Mouse (Mus musculus) embryo, embryonic 10 days (tissue): ENCODE measurements around the gene Vmn1r28.
"Not testable (repeated sequence)": the region's sequence is repeated elsewhere in the genome, so short reads cannot be mapped to it uniquely, and the experiment has no call there.

Experiments used
- DNase-seq: peaks from one replicate; pipeline ENCODE4 v3.0.0-alpha.2; 2015; ENCODE audit warnings: low spot score

Gene Vmn1r28

DNA sequence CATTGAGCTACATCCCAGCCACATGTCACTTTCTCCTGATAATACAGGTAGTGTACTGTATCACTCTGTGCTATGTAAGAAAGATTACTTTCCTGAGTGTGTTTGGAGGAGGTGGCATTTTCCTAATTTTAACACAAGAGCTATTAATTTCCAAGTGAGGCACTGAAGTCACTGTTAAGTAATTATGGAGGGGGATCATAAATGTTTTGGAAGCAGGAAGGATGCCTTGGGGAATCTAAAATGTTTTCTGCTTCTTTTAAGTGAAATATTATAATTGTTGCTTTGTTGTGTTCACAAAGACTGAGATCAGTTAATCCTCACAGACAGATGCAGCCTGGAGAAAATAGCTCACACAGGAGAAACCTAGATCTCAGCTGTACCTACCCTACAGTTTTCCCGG lies at the start of gene Vmn1r28:
TSS of gene Vmn1r28 (plus strand) at position 301 of the 400 bp plus-strand sequence.
- DNase-seq, result no peak

- DNase-seq, result no peak
Observed at GRCm38 (mm10) chr6:58216119-58216518, 45.7 kb upstream of the Vmn1r28 start.

DNA sequence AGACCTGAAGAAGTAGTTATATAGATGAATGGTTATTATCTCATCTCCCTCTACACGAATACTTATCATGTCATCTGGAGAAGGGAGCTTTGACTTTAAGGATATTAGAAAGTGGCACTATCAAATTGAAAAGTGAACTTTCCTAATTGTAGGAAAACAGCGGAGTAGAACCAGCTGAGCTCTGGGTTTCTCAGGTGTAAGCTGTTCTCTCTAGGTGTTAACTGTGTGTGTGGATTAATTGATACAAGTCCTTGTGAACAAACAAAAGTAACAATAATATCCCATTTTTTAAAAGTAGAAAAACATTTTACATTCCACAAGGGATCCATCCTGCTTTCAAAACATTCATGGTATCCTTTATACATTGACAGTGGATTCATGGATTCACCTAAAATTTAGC lies 43.1 kb upstream of the Vmn1r28 start, which contains the start of gene Vmn1r27:
TSS of gene Vmn1r27 (minus strand) at position 101 of the 400 bp plus-strand sequence.
- no peak for DNase-seq

DNA sequence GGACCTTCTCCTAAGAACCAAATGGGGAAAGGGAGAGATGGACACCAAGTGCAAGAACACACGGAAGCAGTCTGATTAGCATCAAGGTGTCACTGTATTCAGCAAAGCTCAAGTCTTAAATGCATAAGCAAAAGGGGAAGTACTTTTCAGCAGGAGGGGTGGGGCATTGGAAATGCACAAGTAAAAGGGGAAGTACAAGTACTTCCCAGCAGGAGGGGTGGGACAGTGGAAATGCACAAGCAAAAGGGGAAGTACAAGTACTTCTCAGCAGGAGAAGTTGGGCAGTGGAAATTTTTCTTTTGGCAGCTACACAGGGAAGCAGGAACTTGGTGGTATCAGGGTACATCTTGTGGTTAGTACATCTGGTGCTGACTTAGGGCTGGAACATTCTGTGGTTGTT lies 17.8 kb downstream of the Vmn1r28 start:
- not testable (repeated sequence) for DNase-seq

DNA sequence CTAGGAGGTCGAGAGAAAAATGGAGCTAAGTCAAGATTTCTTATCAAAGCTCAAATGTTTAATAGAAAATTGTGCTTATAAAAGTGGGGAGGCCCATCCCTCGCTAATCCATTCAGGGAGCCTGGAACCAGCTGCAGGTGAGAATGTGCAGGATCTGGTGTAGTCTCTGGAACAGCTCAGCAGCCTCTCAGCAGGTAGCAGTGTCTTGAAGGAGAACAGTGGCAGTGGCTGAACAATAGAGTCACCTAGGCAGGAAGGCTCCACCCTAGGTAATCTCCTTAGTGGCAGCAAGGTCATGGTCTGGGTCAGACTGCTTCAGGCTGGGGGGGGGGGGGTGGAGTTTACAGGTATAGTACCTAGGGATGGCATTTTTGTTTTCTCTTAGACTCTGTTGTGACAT lies 30.4 kb downstream of the Vmn1r28 start:
- DNase-seq, result no peak

- not testable (repeated sequence) for DNase-seq
Observed at GRCm38 (mm10) chr6:58298511-58298910, 36.7 kb downstream of the Vmn1r28 start.

DNA sequence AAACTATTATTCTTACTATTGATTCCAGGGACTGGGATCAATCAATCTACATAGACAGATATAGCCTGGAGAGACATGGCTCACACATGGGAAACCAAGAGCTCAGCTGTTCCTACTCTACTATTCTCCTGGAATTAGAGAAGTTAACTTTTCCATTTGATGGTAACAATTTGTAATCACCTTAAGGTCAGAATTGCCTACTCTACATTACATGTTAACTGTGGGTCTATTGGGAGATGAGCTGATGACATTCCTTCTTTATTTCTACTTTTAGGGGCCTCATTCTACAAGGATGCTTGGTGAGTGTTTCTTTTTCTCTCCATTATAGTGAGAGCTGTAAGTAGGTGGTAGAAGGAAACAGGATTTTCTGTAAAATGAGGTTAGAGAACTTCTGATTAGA lies 39.4 kb downstream of the Vmn1r28 start, which contains the start of gene Vmn1r29:
TSS of gene Vmn1r29 (plus strand) at position 301 of the 400 bp plus-strand sequence.
- no peak for DNase-seq
